Mouse (Mus musculus) thymus, postnatal 36 days (tissue): ENCODE results near the gene Rpa1.
A peak's percentile ranks its signal among the peaks of the same experiment; 100 is the strongest.
"Not testable (repeated sequence)": the region's sequence is repeated elsewhere in the genome, so short reads cannot be mapped to it uniquely, and the experiment has no call there.

Source experiments
- DNase-seq, 2 experiments: peaks; one replicate each; pipeline ENCODE4 v3.0.0; 2022; ENCODE audit warnings: mixed read lengths in 2 of 2

Gene Rpa1

DNA sequence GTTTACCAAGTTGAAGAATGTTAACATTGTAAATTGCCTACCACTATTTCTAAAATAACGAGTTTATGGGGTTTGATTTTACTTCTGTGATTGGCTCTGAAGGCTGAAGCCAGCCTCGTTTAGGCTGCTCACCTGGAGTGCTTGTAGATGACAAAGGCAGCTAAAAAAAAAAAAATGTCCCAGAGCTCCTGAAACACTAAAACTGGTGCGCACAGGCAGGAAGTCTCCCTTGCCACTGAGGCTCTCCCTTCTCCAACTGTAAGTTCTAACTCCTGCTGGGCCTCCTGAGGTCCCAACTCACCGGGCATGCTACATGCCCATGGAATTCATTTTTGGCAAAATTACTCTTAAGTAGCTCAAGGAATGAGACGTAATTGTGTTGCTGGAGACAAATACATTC lies 28.9 kb downstream of the Rpa1 start:
- peak; percentile 57 to 60 for DNase-seq

DNA sequence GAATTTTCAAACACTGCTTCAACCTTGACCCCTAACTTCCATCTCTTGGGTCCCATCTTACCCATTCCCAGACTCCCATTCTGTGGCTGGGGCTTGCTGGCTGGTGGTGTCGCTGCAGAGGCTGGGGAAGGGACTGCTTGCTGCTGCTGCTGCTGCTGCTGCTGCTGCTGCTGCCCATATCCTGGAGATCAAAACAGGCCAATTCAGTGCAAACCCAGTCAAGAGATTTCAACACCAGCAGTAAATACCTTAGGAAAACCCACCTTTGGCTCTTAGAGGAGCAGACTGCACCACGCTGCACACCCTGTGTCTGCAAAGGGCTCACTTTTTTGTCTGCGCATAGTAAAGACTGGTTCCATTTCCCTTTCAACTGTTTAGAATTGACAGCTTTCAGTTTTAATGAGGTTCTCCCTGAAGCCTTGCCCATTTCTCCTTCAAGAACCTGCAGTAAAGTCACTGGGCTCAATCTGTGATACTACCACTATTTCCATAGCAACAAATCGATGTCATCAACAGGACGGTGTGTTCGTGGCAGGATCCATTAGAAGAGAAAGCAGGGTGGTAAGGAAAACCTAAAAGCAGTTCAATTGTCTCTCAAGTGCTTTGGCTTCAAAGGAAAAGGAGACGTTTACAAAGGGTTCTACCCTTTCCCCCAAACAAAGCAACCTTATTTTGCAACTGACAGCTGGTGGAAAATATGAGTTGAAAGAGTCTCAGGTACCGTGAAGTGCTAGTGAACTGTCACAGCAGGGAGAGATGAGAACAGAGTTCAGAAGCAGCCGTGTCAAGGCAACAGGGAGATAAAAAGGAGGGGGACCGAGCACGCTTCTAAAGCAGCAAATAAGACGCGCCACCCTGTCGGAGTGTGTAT lies 29.5 kb downstream of the Rpa1 start:
- DNase-seq = peak; percentile 45 to 73

DNA sequence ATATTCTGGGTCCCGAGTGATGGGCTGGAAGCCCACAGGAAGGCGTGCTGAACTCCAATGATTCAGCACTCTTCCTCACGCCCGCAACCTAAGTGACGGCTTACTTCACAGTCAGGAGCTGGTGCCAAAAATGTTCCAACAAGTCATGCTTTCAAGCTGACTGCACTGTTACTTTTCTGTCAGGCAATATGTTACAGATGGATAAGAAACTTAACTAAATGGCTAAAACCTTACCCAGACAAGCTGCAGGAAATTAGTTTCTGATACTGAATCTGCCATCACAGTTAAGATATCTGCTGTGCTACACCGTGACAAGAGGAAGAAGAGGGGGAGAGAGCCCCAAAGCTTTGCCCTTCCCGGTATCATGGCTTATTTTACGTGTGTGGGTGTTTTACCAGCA lies 34.3 kb downstream of the Rpa1 start:
- no peak for DNase-seq

DNA sequence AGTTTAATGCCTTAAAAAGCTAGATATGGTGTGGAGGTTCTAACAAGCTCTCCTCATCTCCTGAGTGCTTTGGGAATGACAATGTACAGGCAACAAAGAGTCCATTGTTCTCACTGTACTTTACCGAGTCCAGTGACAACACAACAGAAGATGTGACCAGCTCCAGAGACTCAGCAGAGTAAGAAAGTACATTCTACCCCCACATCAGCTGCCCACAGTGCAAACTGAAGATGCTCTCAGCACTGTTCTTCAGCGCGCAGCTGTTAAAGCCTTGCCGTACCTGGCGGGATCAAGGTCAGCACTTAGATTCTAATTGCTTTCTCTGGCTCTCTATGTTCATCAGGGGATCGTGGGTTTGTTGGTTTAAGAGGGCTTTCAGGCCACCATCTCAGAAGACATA lies 36.4 kb downstream of the Rpa1 start:
- DNase-seq = no peak

DNA sequence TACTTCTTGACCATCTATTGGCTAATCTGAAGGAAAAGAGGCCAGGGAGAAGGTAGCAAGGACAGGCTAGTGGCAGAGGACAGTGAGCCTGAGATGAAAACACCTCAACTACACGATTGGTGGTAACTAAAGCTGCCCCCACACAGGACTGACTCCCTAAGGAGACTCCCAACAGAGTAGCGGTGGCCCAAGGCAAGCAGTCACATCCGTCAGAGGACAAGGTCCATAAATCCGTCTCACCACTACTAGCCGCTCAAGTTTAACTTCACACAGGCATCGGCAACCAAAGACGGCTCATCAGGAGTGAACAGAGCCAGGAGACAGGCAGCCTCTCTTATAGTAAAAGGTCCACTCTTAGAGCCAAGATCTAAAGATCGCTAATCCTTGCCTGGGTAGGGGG lies 37.3 kb downstream of the Rpa1 start:
- no peak for DNase-seq

DNA sequence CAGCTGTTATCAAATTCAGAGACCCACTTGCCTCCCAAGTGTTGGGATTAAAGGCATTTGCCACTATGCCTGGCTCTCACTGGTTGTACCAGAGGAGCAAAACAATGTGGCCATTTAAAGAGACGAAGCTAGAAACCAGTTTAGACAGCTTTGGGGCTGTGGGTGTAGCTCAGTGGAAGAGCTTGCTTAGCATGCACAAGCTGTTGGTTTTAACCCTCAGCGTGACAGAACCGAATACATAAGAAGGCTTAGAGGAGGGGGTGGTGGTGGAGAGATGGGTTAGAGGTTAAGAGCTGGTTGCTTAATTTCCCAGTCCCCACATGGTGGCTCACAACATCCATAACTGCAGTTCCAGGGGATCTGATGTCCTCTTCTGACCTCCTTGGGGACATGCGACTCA lies 39.5 kb downstream of the Rpa1 start:
- DNase-seq = no peak

DNA sequence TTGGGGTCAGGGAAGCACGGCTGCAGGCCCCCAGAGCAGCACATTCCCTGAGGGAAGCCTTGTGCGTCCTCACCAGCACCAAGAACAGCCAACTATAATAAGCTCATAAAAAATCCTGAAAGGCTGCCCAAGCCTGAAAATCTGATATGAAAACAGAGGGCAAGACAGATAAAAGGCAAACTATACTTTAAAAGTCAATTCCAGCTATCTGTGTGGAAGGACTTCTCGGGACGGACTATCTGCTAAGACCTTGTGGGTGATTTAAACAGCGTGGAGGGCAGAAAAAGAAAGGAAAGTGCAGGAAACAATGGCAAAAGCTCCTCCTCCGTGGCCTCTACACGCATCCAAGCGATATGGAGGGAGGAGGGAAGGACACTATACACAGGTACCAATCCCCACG lies 43.3 kb downstream of the Rpa1 start:
- no peak for DNase-seq

DNA sequence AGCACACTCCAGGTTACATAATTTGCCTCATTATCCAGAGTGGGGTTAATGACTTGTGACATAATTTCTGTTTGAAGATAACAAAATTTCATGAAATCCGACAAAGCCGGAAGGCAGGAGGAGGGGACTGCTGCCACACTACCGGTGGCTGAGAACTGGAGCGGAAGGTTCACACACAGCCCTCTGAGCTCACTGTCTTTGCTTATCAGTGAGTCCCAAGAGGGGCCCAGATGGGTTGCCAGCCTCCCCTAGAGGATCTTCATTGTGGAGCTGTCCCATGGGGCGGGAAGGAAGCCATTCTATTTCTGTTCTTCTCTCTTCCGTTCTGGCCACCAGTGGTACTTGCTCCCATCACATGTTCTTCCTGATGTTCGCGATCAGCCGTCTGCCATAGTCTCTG lies 47.2 kb downstream of the Rpa1 start:
- DNase-seq = no peak

DNA sequence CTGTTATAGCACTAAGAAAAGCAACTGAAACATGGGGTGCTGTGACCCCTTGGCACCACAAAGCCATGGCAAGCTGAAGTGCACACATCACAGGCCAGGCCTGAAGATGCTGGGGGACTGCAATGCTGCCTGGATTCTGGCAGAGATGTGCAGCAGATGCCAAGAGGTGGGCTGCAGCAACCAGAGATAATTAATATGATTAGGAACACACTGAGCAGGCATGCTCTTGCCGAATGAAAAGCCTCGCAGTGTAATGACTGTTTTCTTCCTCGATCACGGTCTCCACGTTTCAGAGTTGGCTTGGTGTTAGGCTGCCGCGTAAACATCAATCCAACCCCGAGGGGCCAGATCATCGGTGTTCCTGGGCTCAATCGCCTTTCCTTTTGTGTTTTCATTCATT lies 48.3 kb downstream of the Rpa1 start:
- no peak for DNase-seq

DNA sequence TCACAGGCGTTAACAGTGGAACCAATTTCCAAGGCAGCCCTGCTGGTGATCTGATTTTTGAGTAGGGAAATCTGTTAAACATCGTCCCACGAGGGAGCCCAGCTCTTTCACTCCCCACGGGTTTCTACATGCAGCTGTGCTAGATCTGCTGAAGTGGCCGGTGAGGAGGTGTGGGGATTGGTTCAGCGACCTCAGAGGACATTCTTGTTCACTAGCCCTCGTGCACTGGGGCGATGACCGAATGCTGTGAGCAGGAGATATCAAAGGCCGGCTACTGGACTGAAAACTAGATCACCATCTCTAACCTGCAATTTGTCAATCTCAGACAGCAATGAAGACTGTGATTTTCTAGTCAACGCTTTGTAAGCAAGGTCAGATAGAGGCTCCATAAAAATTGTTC lies 49.6 kb downstream of the Rpa1 start:
- DNase-seq = no peak

DNA sequence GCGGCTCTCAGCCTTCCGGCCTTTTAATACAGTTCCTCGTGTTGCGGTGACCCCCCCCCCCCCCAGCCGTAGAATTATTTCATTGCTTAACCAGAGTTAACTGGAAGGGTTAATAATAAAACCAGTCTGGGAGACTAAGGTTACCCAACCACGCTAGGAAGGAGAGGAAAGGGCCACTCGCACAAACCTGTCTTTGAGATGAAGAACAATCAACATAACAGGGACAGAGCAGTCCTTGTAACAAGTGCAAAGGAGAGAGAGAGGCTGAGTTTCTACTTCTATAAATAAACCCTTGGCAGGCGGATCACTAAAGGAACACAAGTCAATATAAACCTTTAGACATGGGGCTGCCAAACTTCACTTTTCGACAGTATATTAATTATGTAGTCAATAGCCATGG lies 50.5 kb downstream of the Rpa1 start:
- no peak for DNase-seq

DNA sequence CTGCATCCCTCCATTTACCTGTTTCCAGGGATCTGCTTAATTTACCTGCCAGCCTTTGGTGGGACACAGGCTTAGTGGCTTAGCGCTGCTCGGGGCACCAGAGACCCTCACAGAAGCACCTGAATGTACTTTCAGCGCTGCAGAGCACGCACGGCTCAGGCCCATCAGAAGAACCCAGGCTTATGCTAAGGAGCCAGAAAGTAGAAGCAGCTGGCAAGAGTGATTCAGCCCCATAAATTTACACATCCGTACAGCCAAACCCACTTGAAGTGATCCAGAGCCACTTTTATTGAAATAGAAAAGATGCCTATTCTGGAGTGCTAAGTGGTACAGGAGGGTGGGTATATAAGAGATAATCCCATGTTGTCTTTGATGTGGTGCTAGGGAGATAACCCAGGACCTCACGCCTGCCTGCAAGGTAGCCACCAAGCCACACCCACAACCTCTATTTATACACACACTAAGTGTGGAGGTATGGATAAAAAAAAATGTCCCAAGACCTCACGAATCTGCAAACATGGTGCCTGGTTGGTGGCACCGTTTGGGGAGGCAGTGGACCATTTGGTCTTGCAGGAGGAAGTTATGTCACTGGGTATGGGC lies 51.6 kb downstream of the Rpa1 start:
- no peak for DNase-seq

DNA sequence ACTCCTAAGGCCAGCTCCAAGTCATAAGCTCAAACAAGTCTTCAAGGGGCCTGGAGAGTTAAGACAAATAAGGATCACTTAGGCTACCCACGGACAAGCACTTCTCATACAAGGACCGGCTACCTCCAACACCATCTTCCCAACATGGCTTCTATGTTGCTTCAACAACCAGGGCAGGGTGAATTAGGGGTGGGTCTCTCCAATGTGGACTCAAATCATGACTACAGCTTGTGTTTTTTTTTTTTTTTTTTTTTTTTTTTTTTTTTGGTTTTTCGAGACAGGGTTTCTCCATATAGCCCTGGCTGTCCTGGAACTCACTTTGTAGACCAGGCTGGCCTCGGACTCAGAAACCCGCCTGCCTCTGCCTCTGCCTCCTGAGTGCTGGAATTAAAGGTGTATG lies 52.6 kb downstream of the Rpa1 start:
- DNase-seq = not testable (repeated sequence)

DNA sequence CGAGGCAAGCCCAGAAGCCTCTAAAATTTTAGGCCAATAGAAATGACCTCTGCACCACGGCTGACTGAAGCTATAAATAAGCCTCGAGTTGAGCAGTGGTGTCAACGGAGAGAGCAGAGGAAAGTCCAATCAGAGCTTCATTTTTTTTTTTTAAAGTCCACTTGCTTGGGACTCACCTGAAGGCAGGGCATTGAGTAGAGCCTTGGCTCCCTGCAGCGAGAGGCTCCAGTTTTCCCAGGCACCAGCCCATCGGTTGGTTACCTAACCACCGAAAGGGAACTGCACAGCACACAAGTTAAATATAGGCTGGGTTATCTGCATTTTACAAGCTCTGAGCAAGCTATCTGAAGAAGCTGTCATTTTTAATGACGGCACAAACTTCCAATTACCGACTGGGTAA lies 53.3 kb downstream of the Rpa1 start:
- DNase-seq = no peak

DNA sequence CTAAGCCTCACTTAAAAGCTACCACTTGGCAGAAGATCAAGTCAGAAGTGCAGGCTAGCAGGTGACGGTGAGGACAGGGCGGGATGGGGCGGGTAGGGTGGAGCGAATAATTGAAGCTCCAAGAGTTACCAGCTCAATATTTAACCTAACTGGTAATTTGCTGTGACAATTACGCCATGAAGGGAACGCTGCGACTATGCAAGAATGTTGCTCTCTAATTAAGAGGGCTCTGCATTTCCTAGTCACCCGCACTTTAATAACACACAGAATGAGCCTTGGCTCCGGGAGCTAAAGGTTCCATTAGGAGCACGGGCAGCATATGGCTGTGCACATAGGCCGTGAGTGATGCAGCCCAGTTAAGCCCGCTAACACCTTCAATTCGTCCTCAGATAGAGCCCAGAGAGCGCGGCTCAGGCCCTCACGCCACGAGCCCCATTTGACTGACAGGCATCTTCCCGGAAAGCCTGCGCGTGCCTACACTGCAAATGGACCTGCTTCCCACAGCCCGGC lies 54.2 kb downstream of the Rpa1 start:
- no peak for DNase-seq

DNA sequence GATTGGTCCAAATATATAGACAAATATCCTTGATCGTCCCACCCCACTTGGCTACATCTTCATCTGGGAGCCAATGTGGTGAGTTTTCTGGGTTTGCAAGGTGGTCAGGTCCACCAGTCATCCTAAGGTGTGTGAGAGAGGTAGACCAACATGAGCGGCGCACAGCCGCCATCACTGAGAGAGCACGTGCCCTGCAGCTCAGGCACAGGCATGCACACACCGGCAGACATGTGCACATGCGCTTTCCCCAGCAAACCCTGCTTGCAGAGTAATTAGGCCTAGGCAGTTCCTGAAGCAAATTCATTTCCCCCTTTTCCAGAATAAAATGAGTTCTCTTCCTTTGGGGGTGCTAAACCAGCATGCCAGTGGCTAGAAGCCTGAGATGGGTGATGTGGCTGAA lies 55.8 kb downstream of the Rpa1 start:
- DNase-seq = no peak

DNA sequence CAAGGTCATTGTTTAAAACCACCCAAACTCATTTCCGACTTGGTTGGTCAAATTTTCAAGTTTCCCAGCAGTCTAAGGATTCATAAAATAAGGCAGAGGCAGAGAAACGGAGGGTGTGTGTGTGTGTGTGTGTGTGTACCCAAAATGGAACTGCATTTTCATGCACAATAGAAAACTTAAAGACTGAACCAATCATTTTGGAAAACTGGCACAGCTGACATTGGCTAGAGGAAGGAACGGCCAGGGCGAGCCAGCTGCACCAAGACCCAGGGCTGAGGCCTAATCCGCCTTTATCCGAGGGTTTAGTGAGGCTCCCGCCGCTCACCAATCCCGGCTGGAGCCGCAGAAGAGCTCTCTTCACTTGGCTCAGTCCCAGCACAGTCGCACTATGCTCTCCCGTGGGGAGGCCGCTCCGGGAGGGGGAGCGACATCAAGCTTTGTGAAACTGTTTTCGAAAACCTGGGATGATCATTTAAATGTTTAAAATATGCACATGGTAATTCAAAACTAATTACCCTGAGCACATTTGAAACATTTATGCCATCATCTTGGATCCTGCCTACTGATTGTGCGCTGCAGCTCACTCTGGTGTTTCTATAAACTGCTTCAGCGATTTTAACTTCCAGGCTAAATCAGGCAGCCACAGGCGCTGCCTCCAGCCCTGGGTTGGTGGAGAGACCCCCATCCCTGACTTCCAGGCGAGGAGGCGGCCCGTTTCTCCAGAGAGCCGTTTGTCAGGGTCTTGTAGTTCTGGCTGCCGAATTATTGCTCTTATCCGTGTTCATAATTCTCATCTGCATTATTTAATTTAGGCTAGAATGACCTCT lies 56.5 kb downstream of the Rpa1 start:
- no peak for DNase-seq

DNA sequence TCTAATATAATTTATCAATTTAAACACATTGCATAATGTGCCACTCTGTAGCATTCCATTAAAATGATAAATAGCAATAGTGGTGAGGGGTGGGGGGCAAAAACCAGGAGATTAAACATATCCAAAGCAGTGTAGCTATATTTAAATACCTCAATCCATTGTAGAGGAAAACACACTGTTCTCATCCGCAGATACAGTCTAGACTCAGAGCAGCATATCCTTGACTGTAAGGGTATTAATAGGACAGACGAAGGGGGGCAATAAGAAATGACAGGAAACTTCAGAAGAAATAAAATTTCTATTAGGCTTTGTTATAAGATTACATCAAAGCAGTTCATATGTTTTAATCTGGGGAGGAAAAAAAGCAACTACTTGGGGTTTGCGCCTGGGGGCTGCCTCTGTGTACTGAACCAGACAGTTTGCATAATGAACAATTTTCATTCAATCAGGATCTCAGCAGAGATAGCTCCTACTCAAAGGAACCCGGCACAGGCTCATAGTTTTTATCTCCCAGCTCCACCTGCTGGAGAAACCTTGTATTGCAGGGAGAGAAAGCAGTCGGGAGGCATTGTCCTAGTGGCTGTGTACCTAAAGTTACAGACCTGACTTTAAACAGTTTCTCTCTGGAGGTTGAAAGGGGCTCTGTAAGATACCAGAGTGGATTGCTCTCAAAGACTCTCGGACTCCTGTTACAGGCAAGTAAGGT lies 57.4 kb downstream of the Rpa1 start:
- DNase-seq = peak; percentile 80 to 85

DNA sequence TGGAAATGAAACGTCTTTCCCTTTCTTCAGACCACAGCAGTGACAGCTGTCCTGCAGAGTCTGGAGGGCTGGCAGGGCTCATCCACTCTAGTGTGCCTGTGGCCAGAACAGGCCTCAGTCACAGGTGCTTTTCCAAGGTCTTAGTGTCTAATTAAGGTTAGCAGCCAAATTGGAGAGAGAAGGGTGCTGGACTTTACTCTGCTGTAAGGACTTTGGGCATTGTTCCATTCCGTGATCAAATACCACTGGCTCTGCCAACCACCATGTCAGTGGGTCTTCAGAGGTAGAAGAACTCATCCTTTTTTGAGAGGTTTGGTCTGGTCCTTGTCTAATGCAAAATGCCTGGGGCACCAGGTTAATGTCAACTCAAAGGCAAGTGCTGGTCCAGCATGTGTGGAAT lies 59.0 kb downstream of the Rpa1 start:
- DNase-seq = no peak

DNA sequence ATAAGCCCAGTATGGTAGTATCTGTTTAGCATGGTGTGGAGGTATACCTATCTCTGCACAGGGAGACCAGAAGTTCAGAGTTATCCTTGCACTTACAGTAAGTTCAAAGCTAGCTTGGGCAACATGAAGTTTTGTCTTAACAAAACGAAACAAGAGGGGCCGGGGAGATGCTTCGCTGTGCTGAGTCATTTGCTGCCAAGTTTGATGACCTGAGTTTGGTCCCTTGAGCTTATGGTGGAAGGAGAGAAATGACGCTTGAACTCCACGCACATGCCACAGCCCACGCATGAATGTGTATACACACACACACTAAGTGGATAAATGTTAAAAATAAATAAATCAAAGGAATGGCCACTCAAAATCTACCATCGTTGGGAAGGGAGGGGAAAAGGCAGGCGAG lies 59.6 kb downstream of the Rpa1 start:
- no peak for DNase-seq

DNA sequence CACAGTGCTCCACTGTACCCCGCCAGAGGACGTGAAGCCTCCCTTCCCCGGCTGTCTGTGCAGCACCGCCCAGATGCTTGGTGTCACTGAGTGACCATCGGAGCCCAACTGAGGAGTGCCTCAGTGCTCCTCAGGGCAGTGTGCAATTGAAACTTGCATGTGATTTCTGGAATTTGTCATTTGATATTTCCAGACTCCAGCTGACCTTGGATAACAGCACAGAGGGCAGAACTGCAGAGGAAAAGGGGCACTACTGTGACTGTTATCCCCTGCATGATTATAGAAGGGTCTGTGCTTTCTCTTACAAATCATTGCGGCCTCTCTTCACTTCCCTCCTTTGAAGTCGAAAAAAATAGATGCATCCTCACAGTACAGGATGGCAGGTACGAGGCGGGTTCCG lies 60.2 kb downstream of the Rpa1 start:
- no peak for DNase-seq

DNA sequence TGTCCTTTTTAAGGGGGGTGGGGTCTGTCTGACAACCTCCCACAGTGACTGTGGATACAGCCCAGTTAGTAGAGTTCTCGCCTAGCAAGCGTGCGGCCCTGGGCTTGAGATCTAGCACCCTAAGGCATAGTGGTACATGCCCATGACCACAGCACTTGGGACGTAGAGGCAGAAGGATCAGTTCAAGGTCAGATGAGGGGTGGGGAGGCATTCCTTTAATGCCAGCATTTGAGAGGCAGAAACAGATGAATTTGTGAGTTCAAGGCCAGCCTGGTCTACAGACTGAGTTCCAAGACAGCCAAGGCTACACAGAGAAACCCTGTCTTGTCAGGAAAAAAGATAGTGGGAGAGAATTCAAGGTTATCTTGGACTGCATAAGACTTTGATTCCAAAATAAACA lies 61.3 kb downstream of the Rpa1 start:
- DNase-seq = no peak

DNA sequence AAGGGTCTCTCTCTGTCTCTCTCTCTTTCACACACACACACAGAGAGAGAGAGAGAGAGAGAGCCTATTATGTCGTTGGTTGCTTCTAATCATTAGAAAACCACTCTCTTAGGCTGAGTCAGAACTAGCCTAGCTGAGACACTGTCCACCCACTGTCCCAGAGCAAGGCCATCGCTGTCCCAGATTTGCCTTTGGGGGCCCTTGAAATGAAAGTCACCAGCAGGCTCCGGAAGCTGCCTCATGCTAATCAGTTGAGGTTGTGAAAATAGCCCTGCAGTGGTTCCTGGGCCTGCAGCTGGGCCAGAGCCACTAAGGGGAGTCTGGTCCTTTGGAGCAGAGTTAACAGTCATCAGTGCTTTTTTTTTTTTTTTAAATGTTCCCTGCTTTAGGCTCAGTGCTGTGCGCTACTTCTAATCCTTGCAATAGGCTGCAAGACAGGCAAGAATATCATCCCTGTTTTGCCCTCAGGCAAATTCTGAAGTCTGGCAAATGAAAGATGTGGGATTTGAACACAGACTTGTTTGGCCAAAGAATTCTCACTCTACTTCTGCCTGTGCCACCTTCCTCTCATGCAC lies 62.1 kb downstream of the Rpa1 start:
- DNase-seq = no peak
